Mouse (Mus musculus): ENCODE data around the gene Hps5. TPM values are rescaled to one million over a fixed set of nuclear protein-coding genes. Genes with fewer than 3 reads are reported as not detected.
"Not testable (repeated sequence)": the region's sequence is repeated elsewhere in the genome, so short reads cannot be mapped to it uniquely, and the experiment has no call there.

The Hps5 gene
- polyA plus RNA-seq, 1 experiment from 2014 or later, result 12.7 TPM

DNA sequence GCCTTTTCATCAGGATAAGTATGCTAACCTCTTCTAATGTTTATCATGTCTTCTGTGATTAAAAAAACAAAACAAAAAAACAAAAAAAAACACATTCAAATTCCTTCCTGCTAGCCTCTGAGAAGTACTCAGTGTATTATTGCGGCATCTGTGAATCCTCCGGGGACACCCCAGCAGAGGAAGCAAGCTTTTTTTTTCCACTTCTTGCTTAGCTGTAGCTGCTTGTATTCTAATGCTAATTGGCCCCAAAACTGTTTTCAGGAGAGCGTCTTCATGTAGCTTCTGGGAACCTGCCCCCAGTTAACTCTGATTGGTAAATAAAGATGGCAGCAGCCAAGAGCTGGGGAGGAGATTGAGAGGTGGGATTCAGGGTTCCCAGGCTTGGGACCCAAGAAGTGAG lies 47.4 kb downstream of the Hps5 start:
- no peak overlapping the region for H3K27ac ChIP-seq
- H3K4me1 ChIP-seq (replicated peaks; ENCODE audit: control insufficient read depth, insufficient read depth, low read length), result no peaks in the 10 kb centered on the region
- ATAC-seq (ENCODE audit: low FRiP score), result no peak
- DNase-seq (ENCODE audit: low spot score), result no peak
- WGBS, result 21% methylated on average over 3 of the region's 3 CpGs
- no peaks in the 10 kb centered on the region for H3K9me3 ChIP-seq (ENCODE audit: control insufficient read depth, low read length)
- no peaks in the 10 kb centered on the region for H3K27me3 ChIP-seq (ENCODE audit: control insufficient read depth, insufficient read depth, low read length)
- no peak overlapping the region for H3K4me2 ChIP-seq (replicated peaks)
- H3K4me3 ChIP-seq (replicated peaks; ENCODE audit: low read length), result no peak overlapping the region
- no peak overlapping the region for H3K9ac ChIP-seq
- H3K36me3 ChIP-seq (replicated peaks; ENCODE audit: control insufficient read depth, insufficient read depth), result no peaks in the 10 kb centered on the region

DNA sequence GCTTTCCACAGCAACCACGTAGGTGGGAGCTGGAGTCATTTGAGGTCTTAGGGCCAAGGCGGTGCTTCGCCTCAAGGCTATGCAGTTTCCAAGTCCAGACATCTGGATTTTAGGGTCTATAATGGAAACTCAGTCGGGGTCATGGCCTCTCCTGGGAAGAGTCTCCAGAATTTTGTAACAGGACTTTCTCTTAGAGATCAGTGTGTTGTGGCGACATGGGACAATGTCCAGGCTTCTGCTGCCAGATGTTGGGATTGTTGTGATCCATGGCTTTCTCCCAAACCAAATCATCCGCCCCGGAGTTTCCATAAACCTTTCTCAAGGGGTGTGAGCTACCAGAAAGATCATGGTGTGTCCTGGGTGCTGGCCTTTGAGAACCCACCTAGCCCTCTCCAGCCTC lies 49.5 kb downstream of the Hps5 start:
- H3K4me2 ChIP-seq (replicated peaks), result no peak overlapping the region
- 93% methylated on average over 7 of the region's 7 CpGs for WGBS
- H3K9ac ChIP-seq, result no peak overlapping the region
- no peak for DNase-seq (ENCODE audit: low spot score)
- H3K27ac ChIP-seq, result no peak overlapping the region
- no peaks in the 10 kb centered on the region for H3K4me1 ChIP-seq (replicated peaks; ENCODE audit: control insufficient read depth, insufficient read depth, low read length)
- H3K9me3 ChIP-seq (ENCODE audit: control insufficient read depth, low read length), result no peaks in the 10 kb centered on the region
- ATAC-seq (ENCODE audit: low FRiP score), result no peak
- no peaks in the 10 kb centered on the region for H3K36me3 ChIP-seq (replicated peaks; ENCODE audit: control insufficient read depth, insufficient read depth)
- H3K4me3 ChIP-seq (replicated peaks; ENCODE audit: low read length), result no peak overlapping the region
- H3K27me3 ChIP-seq (ENCODE audit: control insufficient read depth, insufficient read depth, low read length), result no peaks in the 10 kb centered on the region

DNA sequence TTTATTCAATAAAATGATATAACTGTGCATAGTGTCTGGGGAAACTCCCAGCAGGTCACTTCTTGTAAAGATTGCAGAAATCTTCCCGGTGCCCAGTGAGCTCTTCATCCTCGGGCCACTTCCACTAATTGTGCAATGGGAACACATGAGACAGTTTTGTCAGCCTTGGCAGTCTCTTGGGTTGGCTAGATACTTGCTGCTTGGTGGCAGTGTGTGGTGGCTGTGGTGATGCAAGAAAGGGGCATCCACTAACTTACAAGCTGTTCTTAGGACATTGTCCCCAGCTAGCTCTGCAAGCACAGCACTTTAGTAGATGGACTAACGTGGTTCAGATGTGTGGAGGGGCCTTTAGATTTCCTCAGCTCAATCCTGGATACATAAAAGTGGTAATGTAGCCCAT lies 50.0 kb downstream of the Hps5 start:
- WGBS, result 92% methylated on average over 3 of the region's 3 CpGs
- no peak overlapping the region for H3K4me2 ChIP-seq (replicated peaks)
- ATAC-seq (ENCODE audit: low FRiP score), result no peak

DNA sequence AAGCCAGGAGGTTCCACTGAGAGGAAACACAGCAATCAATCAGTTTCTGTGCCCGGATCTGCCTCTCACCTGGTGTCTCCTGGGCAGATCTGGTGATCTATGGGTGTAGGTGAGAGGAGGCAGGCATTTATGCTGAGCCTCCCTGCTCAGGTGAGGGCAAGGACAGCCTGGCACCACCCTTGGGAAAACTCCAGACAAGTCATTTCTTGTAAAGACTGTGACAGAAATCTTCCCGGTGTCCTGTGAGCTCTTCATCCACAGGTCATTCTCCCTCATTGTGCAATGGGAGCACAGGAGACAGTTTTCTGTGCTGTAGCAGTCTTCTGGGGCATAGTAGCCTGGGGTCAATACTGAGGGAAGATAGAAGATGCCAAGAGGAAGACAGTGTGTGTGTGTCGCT lies 53.0 kb downstream of the Hps5 start, which contains the start of gene Saa1:
Gene Saa1, minus strand, starts transcription at position 101 of the 400 bp plus-strand sequence.
- WGBS, result 76% methylated on average over 3 of the region's 3 CpGs
- not testable (repeated sequence) for H3K4me2 ChIP-seq (replicated peaks); H3K27ac ChIP-seq; H3K9me3 ChIP-seq (ENCODE audit: control insufficient read depth, low read length); DNase-seq (ENCODE audit: low spot score); H3K27me3 ChIP-seq (ENCODE audit: control insufficient read depth, insufficient read depth, low read length); ATAC-seq (ENCODE audit: low FRiP score); H3K9ac ChIP-seq; H3K4me3 ChIP-seq (replicated peaks; ENCODE audit: low read length); H3K36me3 ChIP-seq (replicated peaks; ENCODE audit: control insufficient read depth, insufficient read depth); H3K4me1 ChIP-seq (replicated peaks; ENCODE audit: control insufficient read depth, insufficient read depth, low read length)

More for the DNA sequence above, 50.0 kb downstream of the Hps5 start:
- DNase-seq (ENCODE audit: low spot score), result no peak
- Histone ChIP-seq H3K9ac (no peak overlapping the region), H3K36me3 (replicated peaks; ENCODE audit: control insufficient read depth, insufficient read depth) (no peaks in the 10 kb centered on the region), H3K4me1 (replicated peaks; ENCODE audit: control insufficient read depth, insufficient read depth, low read length) (no peaks in the 10 kb centered on the region), H3K27ac (no peak overlapping the region), H3K4me3 (replicated peaks; ENCODE audit: low read length) (no peak overlapping the region), H3K27me3 (ENCODE audit: control insufficient read depth, insufficient read depth, low read length) (no peaks in the 10 kb centered on the region), H3K9me3 (ENCODE audit: control insufficient read depth, low read length) (no peaks in the 10 kb centered on the region)

GRCm38 (mm10) chr7:46740041-46740440 lies 55.8 kb downstream of the Hps5 start:
- not testable (repeated sequence) for H3K36me3 ChIP-seq (replicated peaks; ENCODE audit: control insufficient read depth, insufficient read depth); H3K27me3 ChIP-seq (ENCODE audit: control insufficient read depth, insufficient read depth, low read length); H3K4me1 ChIP-seq (replicated peaks; ENCODE audit: control insufficient read depth, insufficient read depth, low read length); H3K9ac ChIP-seq; H3K4me3 ChIP-seq (replicated peaks; ENCODE audit: low read length); H3K4me2 ChIP-seq (replicated peaks); DNase-seq (ENCODE audit: low spot score); H3K27ac ChIP-seq; ATAC-seq (ENCODE audit: low FRiP score); H3K9me3 ChIP-seq (ENCODE audit: control insufficient read depth, low read length)
- 79% methylated on average over 5 of the region's 5 CpGs for WGBS

DNA sequence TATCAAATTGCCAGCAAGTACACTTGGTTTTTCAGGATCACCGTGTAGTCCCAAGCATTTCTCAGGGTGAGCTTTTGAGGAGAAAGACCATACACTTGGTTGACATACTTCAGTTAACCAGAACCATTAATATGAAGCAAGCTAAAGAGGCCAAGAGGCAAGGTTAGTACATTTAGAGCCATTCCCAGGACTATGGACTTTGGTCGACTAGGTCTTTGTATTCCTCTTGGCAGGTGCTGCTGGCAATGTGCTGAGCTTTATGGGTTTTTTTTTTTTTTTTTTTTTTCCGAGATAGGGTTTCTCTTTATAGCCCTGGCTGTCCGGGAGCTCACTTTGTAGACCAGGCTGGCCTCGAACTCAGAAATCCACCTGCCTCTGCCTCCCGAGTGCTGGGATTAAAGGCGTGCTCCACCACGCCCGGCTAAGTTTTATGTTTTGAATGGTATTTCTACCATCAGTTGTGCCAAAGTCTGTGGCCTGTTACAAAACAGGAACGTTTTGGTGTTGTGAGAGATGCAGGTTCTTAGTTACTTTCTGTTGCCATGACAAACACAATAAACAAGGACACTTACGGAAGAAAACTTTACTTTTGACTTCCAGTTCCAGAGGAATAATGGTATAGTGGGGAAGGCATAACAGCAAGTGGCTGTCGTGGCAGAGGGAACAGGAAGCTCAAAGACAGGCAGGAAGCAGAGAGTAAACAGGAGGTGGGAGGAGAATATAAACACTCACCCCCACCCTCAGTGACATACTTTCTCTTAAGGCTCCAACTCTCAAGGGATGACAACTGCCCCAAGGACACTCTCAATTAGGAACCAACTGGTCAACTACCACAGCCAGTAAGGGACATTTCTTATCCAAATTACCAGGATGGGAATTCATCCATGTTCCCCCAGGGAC lies 57.1 kb downstream of the Hps5 start:
- ATAC-seq (ENCODE audit: low FRiP score) (no peak), DNase-seq (ENCODE audit: low spot score) (no peak)
- no peaks in the 10 kb centered on the region for H3K9me3 ChIP-seq (ENCODE audit: control insufficient read depth, low read length)
- no peaks in the 10 kb centered on the region for H3K27me3 ChIP-seq (ENCODE audit: control insufficient read depth, insufficient read depth, low read length)
- H3K36me3 ChIP-seq (replicated peaks; ENCODE audit: control insufficient read depth, insufficient read depth), result no peaks in the 10 kb centered on the region
- no peak overlapping the region for H3K4me3 ChIP-seq (replicated peaks; ENCODE audit: low read length)
- H3K4me1 ChIP-seq (replicated peaks; ENCODE audit: control insufficient read depth, insufficient read depth, low read length), result no peaks in the 10 kb centered on the region
- no peak overlapping the region for H3K27ac ChIP-seq
- H3K9ac ChIP-seq, result no peak overlapping the region
- WGBS, result 88% methylated on average over 12 of the region's 12 CpGs
- no peak overlapping the region for H3K4me2 ChIP-seq (replicated peaks)

GRCm38 (mm10) chr7:46734983-46735382 lies 60.9 kb downstream of the Hps5 start:
- H3K4me2 ChIP-seq (replicated peaks), result no peak overlapping the region
- H3K36me3 ChIP-seq (replicated peaks; ENCODE audit: control insufficient read depth, insufficient read depth), result no peaks in the 10 kb centered on the region
- no peaks in the 10 kb centered on the region for H3K9me3 ChIP-seq (ENCODE audit: control insufficient read depth, low read length)
- no peaks in the 10 kb centered on the region for H3K27me3 ChIP-seq (ENCODE audit: control insufficient read depth, insufficient read depth, low read length)
- H3K4me1 ChIP-seq (replicated peaks; ENCODE audit: control insufficient read depth, insufficient read depth, low read length), result no peaks in the 10 kb centered on the region
- ATAC-seq (ENCODE audit: low FRiP score), result no peak
- no peak overlapping the region for H3K4me3 ChIP-seq (replicated peaks; ENCODE audit: low read length)
- WGBS, result 74% methylated on average over 2 of the region's 2 CpGs
- H3K9ac ChIP-seq, result no peak overlapping the region
- H3K27ac ChIP-seq, result no peak overlapping the region
- no peak for DNase-seq (ENCODE audit: low spot score)

- DNase-seq (ENCODE audit: low spot score), result no peak
- Histone ChIP-seq H3K9ac (no peak within 1 kb of the TSS), H3K9me3 (ENCODE audit: control insufficient read depth, low read length) (no peaks in the 10 kb centered on the region), H3K36me3 (replicated peaks; ENCODE audit: control insufficient read depth, insufficient read depth) (no peaks in the 10 kb centered on the region), H3K4me1 (replicated peaks; ENCODE audit: control insufficient read depth, insufficient read depth, low read length) (no peaks in the 10 kb centered on the region), H3K4me2 (replicated peaks) (no peak within 1 kb of the TSS), H3K4me3 (replicated peaks; ENCODE audit: low read length) (no peak within 1 kb of the TSS), H3K27ac (no peak within 1 kb of the TSS), H3K27me3 (ENCODE audit: control insufficient read depth, insufficient read depth, low read length) (no peaks in the 10 kb centered on the region)
- no peak for ATAC-seq (ENCODE audit: low FRiP score)
- WGBS, result 84% methylated on average over 4 of the region's 4 CpGs
These were observed 63.4 kb downstream of the Hps5 start, which contains the start of gene Saa4 for GRCm38 (mm10) chr7:46732458-46732857. Gene Saa4, minus strand, starts transcription at chr7:46732603.

DNA sequence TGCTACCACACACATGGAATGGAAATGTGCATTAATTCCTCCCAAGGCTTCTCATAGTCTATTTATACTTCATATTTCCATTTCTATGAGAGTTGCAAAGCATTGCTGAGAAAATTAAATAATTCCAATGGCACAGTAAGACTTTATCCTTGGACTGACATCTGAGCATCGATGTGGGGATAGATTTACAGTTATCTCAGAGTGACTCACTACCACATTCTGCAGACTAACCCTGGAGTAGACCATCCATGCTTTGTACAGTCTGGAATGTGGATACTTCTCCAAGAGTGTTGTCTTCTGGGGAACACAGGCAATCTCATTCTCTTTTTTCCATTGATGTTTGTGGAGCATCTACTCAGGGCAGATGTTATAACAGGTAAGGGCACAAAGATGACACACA lies 68.3 kb downstream of the Hps5 start:
- ATAC-seq (ENCODE audit: low FRiP score), result no peak
- H3K27ac ChIP-seq, result no peak overlapping the region
- H3K4me3 ChIP-seq (replicated peaks; ENCODE audit: low read length), result no peak overlapping the region
- no peaks in the 10 kb centered on the region for H3K4me1 ChIP-seq (replicated peaks; ENCODE audit: control insufficient read depth, insufficient read depth, low read length)
- DNase-seq (ENCODE audit: low spot score), result no peak
- H3K36me3 ChIP-seq (replicated peaks; ENCODE audit: control insufficient read depth, insufficient read depth), result no peaks in the 10 kb centered on the region
- H3K4me2 ChIP-seq (replicated peaks), result no peak overlapping the region
- WGBS, result 90% methylated on average over 1 of the region's 1 CpGs
- H3K9ac ChIP-seq, result no peak overlapping the region
- H3K27me3 ChIP-seq (ENCODE audit: control insufficient read depth, insufficient read depth, low read length), result no peaks in the 10 kb centered on the region
- H3K9me3 ChIP-seq (ENCODE audit: control insufficient read depth, low read length), result no peaks in the 10 kb centered on the region

Measured in hindbrain, embryonic 14.5 days (tissue).